Mouse (Mus musculus) thymus, adult 2 months (tissue): Measurements from ENCODE around the gene Fam193b. TPM values are rescaled to one million over a fixed set of nuclear protein-coding genes. Genes with fewer than 3 reads are reported as not detected.

Experiments
- DNase-seq: peaks from one replicate; pipeline ENCODE4 v3.0.0; 2021
- H3K27ac ChIP-seq: fragments of 200-500 bp; 2 replicates; pipeline ENCODE4 v1.5.1; 2012; ENCODE audit warnings: low read length, control low read depth; ENCODE audit not compliant: control insufficient read depth, insufficient read depth
- H3K27me3 ChIP-seq: fragments of 200-500 bp; 2 replicates; pipeline ENCODE4 v1.6.1; 2012; ENCODE audit warnings: mild to moderate bottlenecking, low read length, moderate library complexity, mixed read lengths; ENCODE audit not compliant: control insufficient read depth, insufficient read depth
- H3K36me3 ChIP-seq: fragments of 200-500 bp; 2 replicates; pipeline ENCODE4 v1.6.1; 2012; ENCODE audit warnings: mild to moderate bottlenecking, low read length, moderate library complexity; ENCODE audit not compliant: control insufficient read depth, insufficient read depth
- H3K4me1 ChIP-seq: fragments of 200-500 bp; replicated peaks from 2 replicates; pipeline ENCODE4 v1.6.1; 2012; ENCODE audit warnings: low read length; ENCODE audit not compliant: control insufficient read depth, insufficient read depth
- H3K4me3 ChIP-seq: fragments of 200-500 bp; 2 replicates; pipeline ENCODE4 v1.5.1; 2012; ENCODE audit warnings: mild to moderate bottlenecking, low read length, control low read depth, moderate library complexity; ENCODE audit not compliant: control insufficient read depth, insufficient read depth
- CTCF ChIP-seq: fragments of 200-500 bp; IDR thresholded peaks from 2 replicates; pipeline ENCODE4 v1.5.1; 2012; ENCODE audit warnings: mild to moderate bottlenecking, control low read depth, low read length, moderate library complexity, borderline replicate concordance; ENCODE audit not compliant: control insufficient read depth, poor library complexity, insufficient read depth; ENCODE audit errors: extremely low read depth
- POLR2A ChIP-seq: fragments of 200-500 bp; IDR thresholded peaks from 2 replicates; pipeline ENCODE4 v1.6.1; 2012; ENCODE audit warnings: mild to moderate bottlenecking, low read length, control low read depth, moderate library complexity; ENCODE audit not compliant: control insufficient read depth, poor library complexity, insufficient read depth; ENCODE audit errors: extremely low read depth
- WGBS: fragments of 180-500 bp; shearing (Covaris S2); methylation state at CpG from one replicate; pipeline ENCODE4 v1.1.7; 2018; 5-methylcytosine and 5-hydroxymethylcytosine counted together
- polyA plus RNA-seq: library from polyadenylated mRNA; depleted of rRNA; stranded (reverse); fragments of >200 nt; gene quantifications from 2 replicates; pipeline ENCODE4 v1.2.3, GENCODE M21; 2012

Fam193b gene
- polyA plus RNA-seq, 1 experiment: 409 TPM

DNA sequence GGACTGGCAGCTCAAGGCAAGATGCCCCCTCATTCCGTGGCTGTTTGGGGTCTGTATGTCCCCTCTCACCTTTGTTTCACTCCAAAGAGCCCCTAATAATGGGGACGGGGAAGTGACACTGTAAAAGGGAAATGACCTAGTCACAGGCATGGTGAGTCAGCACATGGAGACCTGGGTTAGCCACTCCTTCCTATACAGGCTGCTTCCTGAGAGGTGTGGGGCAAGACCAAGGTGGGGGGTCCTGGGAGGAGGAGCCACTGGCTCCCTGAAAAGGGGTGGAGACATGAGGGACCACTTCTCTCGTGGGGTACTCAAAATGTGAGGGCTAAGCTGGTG is 60.6 kb downstream of the Fam193b start:
- Histone ChIP-seq H3K4me1 (peaks cover 34% of the 10 kb centered on the region), H3K27me3 (no peaks in the 10 kb centered on the region; the same call in 1 of the 2 replicates), H3K4me3 (no peak overlapping the region), H3K27ac (no peak overlapping the region), H3K36me3 (no peaks in the 10 kb centered on the region)
- no peak for TF ChIP-seq POLR2A
- TF ChIP-seq CTCF: no peak
- WGBS: 52% methylated on average over 3 of the region's 3 CpGs
- DNase-seq: no peak

- no peaks in the 10 kb centered on the region; the same call in 1 of the 2 replicates for H3K27me3 ChIP-seq
- H3K4me3 ChIP-seq: no peak overlapping the region
- no peak for DNase-seq
- no peak for TF ChIP-seq CTCF
- TF ChIP-seq POLR2A: no peak
- peaks cover 31% of the 10 kb centered on the region for H3K4me1 ChIP-seq
- H3K27ac ChIP-seq: no peak overlapping the region
- WGBS: 96% methylated on average over 10 of the region's 10 CpGs
- no peaks in the 10 kb centered on the region for H3K36me3 ChIP-seq
Measured at GRCm38 (mm10) chr13:55508531-55508930, 62.4 kb downstream of the Fam193b start.

DNA sequence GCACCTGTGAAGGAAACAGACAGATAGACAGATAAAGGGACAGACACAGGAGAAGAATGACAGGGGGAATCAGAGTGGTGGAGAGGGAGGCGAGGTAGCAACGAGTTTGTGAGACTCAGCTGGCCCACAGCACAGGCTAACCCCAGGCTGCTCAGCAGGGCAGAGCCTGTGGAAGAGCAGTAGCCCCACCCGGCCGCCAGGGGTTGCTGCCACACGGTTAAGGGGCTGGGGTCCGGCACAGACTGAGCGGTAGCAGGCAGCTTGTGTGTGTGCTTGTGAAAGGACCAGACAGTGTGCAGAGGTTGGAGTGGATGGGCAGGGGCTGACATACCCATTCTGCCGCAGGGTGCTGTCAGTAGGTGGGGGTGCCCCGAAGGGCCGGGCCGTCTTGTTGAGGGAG is 63.0 kb downstream of the Fam193b start:
- no peaks in the 10 kb centered on the region; the same call in 1 of the 2 replicates for H3K27me3 ChIP-seq
- no peaks in the 10 kb centered on the region for H3K36me3 ChIP-seq
- WGBS: 64% methylated on average over 11 of the region's 11 CpGs
- peaks cover 30% of the 10 kb centered on the region for H3K4me1 ChIP-seq
- no peak overlapping the region for H3K27ac ChIP-seq
- TF ChIP-seq POLR2A: no peak
- peak; percentile 53; the same call in 1 of the 2 replicates for TF ChIP-seq CTCF
- DNase-seq: no peak
- no peak overlapping the region for H3K4me3 ChIP-seq

DNA sequence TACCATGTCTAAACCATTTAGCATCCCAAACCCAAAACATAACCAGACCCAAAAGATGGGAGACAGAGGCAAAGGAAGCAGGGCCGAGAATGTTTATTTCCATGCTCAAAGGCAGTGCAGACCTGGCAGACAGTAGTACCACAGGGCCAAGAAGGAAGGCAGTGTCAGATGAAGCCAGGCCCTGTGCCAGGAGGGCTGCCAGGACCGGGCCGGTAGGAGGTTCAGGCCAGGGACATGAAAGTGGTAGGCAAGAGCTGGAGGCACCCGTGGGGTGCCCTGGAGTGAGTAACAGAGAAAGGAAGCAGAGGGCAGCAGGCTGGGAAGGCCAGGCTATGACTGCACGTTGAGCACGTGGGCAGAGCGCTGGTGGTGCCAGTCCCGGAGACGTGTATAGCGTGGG is 64.2 kb downstream of the Fam193b start:
- Histone ChIP-seq H3K4me1 (peaks cover 28% of the 10 kb centered on the region), H3K4me3 (no peak overlapping the region), H3K27ac (no peak overlapping the region), H3K36me3 (no peaks in the 10 kb centered on the region), H3K27me3 (no peaks in the 10 kb centered on the region)
- no peak for TF ChIP-seq CTCF
- TF ChIP-seq POLR2A: no peak
- WGBS: 94% methylated on average over 10 of the region's 10 CpGs
- DNase-seq: no peak

- Histone ChIP-seq H3K27ac (no peak overlapping the region), H3K4me1 (peaks cover 20% of the 10 kb centered on the region), H3K36me3 (no peaks in the 10 kb centered on the region), H3K27me3 (no peaks in the 10 kb centered on the region), H3K4me3 (no peak overlapping the region)
- no peak for DNase-seq
- no peak for TF ChIP-seq POLR2A
- TF ChIP-seq CTCF: no peak
- WGBS: 98% methylated on average over 9 of the region's 9 CpGs
Measured at GRCm38 (mm10) chr13:55505810-55506209, 65.1 kb downstream of the Fam193b start.

GRCm38 (mm10) chr13:55504390-55504789 is 66.5 kb downstream of the Fam193b start:
- Histone ChIP-seq H3K27ac (no peak overlapping the region), H3K27me3 (no peaks in the 10 kb centered on the region), H3K4me3 (no peak overlapping the region), H3K4me1 (peaks cover 20% of the 10 kb centered on the region), H3K36me3 (no peaks in the 10 kb centered on the region)
- TF ChIP-seq CTCF (no peak), POLR2A (no peak)
- DNase-seq: no peak
- WGBS: 93% methylated on average over 5 of the region's 5 CpGs

DNA sequence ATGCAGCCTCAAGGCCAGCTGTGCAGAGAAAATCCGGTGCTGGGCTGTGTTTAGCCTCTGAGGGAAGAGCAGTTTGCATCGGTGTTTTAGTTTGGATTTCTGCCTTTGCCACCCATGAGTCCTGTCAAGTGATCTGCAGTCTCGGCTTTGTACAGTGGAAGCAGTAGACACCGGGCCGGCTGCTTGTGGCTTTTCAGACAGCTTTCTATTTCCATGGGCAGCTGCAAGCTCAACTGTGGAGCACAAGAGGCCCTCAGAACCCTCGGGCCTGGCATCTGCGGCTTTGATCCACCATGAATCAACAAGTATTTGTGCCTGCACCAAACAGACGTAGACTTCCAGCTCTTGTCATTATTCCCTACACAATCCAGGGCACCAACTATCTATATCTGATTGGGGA is 68.5 kb downstream of the Fam193b start:
- no peak for DNase-seq
- H3K4me1 ChIP-seq: peaks cover 10% of the 10 kb centered on the region
- WGBS: 42% methylated on average over 8 of the region's 8 CpGs
- no peak overlapping the region for H3K27ac ChIP-seq
- no peak for TF ChIP-seq POLR2A
- TF ChIP-seq CTCF: no peak
- H3K27me3 ChIP-seq: no peaks in the 10 kb centered on the region
- H3K4me3 ChIP-seq: no peak overlapping the region
- H3K36me3 ChIP-seq: no peaks in the 10 kb centered on the region
